Mouse (Mus musculus) G1E (cell line): ENCODE measurements around the gene Igfbp3. TPM values are rescaled to one million over a fixed set of nuclear protein-coding genes. Genes with fewer than 3 reads are reported as not detected.
"Not testable (repeated sequence)": the region's sequence is repeated elsewhere in the genome, so short reads cannot be mapped to it uniquely, and the experiment has no call there.

Experiments used
- ATAC-seq: 2 replicates; pipeline ENCODE4 v1.8.0; 2016; ENCODE audit warnings: mild to moderate bottlenecking; ENCODE audit not compliant: insufficient number of reproducible peaks, poor library complexity, low FRiP score, severe bottlenecking; ENCODE audit errors: extremely low read depth
- DNase-seq: peaks from one replicate; pipeline ENCODE4 v3.0.0; 2012; ENCODE audit warnings: low spot score
- H3K27me3 ChIP-seq: 2 replicates; pipeline ENCODE4 v1.6.1; 2012; ENCODE audit warnings: mild to moderate bottlenecking, low read length, inconsistent platforms; ENCODE audit not compliant: insufficient read depth
- H3K36me3 ChIP-seq: replicated peaks from 2 replicates; pipeline ENCODE3; 2012; ENCODE audit warnings: mild to moderate bottlenecking, inconsistent platforms
- H3K4me1 ChIP-seq: 2 replicates; pipeline ENCODE4 v1.6.1; 2012; ENCODE audit warnings: low read depth, low read length, inconsistent platforms, mixed read lengths; ENCODE audit not compliant: insufficient read depth
- H3K4me3 ChIP-seq: 2 replicates; pipeline ENCODE4 v1.5.1; 2012; ENCODE audit warnings: low read depth, mild to moderate bottlenecking, inconsistent platforms, low read length, moderate library complexity, mixed read lengths
- H3K9me3 ChIP-seq: replicated peaks from 2 replicates; pipeline ENCODE4 v1.6.1; 2012; ENCODE audit warnings: inconsistent platforms
- CTCF ChIP-seq: IDR thresholded peaks from 2 replicates; pipeline ENCODE4 v1.5.1; 2012; ENCODE audit warnings: low read depth, low read length, inconsistent platforms, mixed read lengths
- GATA1 ChIP-seq: IDR thresholded peaks from 2 replicates; pipeline ENCODE4 v1.6.1; 2012; ENCODE audit warnings: borderline replicate concordance, low read length, inconsistent platforms, mixed read lengths
- GATA2 ChIP-seq: IDR thresholded peaks from 2 replicates; pipeline ENCODE4 v1.6.1; 2012; ENCODE audit warnings: low read depth, low read length, inconsistent platforms, borderline replicate concordance
- POLR2AphosphoS5 ChIP-seq: IDR thresholded peaks from 2 replicates; pipeline ENCODE4 v1.6.1; 2012; ENCODE audit warnings: low read depth, low read length, inconsistent platforms; ENCODE audit not compliant: insufficient replicate concordance
- TAL1 ChIP-seq: conservative IDR thresholded peaks from 2 replicates; pipeline ENCODE4 v1.6.1; 2012; ENCODE audit warnings: low read depth, low read length, inconsistent platforms, mixed read lengths
- polyA plus RNA-seq: library from polyadenylated mRNA; stranded (reverse); fragments of >175 nt; gene quantifications from 2 replicates; pipeline ENCODE4 v1.2.3, GENCODE M21; 2012
- total RNA-seq, 2 experiments: library from RNA; stranded (forward) in 1 of 2; stranded (reverse) in 1 of 2; fragments of 200-1000 nt in 1 of 2; fragments of >200 nt in 1 of 2; fragmentation: Nextera tagmentation in 1 of 2; gene quantifications; 2 replicates each; pipeline ENCODE4 v1.2.3; 2014 to 2017

Igfbp3 gene
- total and polyA plus RNA-seq, 3 experiments, result 0.16 TPM; not detected in 2

GRCm38 (mm10) chr11:7228107-7228506 lies 14.4 kb upstream of the Igfbp3 start:
- TF ChIP-seq TAL1 (no peak), GATA1 (no peak), POLR2AphosphoS5 (no peak), GATA2 (no peak), CTCF (no peak)
- no peak for ATAC-seq
- DNase-seq, result no peak
- Histone ChIP-seq H3K4me1 (no peaks in the 10 kb centered on the region), H3K27me3 (no peaks in the 10 kb centered on the region), H3K4me3 (no peak overlapping the region), H3K9me3 (peaks cover 6% of the 10 kb centered on the region; the same call in 1 of the 2 replicates), H3K36me3 (no peaks in the 10 kb centered on the region)

- Histone ChIP-seq H3K4me1 (no peaks in the 10 kb centered on the region), H3K4me3 (no peak overlapping the region), H3K36me3 (no peaks in the 10 kb centered on the region), H3K9me3 (peaks cover 4% of the 10 kb centered on the region; the same call in 1 of the 2 replicates), H3K27me3 (no peaks in the 10 kb centered on the region)
- no peak for ATAC-seq
- no peak for DNase-seq
- TF ChIP-seq POLR2AphosphoS5, result no peak
- no peak for TF ChIP-seq CTCF
- no peak for TF ChIP-seq GATA2
- no peak for TF ChIP-seq TAL1
- no peak for TF ChIP-seq GATA1
Measured at GRCm38 (mm10) chr11:7226810-7227550, 13.3 kb upstream of the Igfbp3 start.

- Histone ChIP-seq H3K4me3 (no peak overlapping the region), H3K4me1 (no peaks in the 10 kb centered on the region), H3K9me3 (0 out of 2 replicates have a peak, but pooled peaks cover 3% of the 10 kb centered on the region), H3K27me3 (no peaks in the 10 kb centered on the region), H3K36me3 (no peaks in the 10 kb centered on the region)
- ATAC-seq (no peak), DNase-seq (no peak)
- no peak for TF ChIP-seq POLR2AphosphoS5
- no peak for TF ChIP-seq CTCF
- TF ChIP-seq TAL1, result no peak
- no peak for TF ChIP-seq GATA1
- TF ChIP-seq GATA2, result no peak
Measured at GRCm38 (mm10) chr11:7226200-7226599, 12.5 kb upstream of the Igfbp3 start.

- H3K4me3 ChIP-seq, H3K9me3 ChIP-seq, H3K4me1 ChIP-seq, H3K36me3 ChIP-seq, DNase-seq, ATAC-seq, H3K27me3 ChIP-seq: not testable (repeated sequence)
Measured at GRCm38 (mm10) chr11:7221826-7222225, 8.1 kb upstream of the Igfbp3 start.

GRCm38 (mm10) chr11:7215703-7216102 lies 2.0 kb upstream of the Igfbp3 start:
- DNase-seq (no peak), ATAC-seq (no peak)
- TF ChIP-seq CTCF (peak; percentile 11; the same call in 1 of the 2 replicates), TAL1 (no peak), GATA1 (no peak)
- H3K4me1 ChIP-seq, result no peaks in the 10 kb centered on the region
- no peaks in the 10 kb centered on the region for H3K27me3 ChIP-seq
- no peaks in the 10 kb centered on the region for H3K36me3 ChIP-seq
- peaks cover 17% of the 10 kb centered on the region for H3K9me3 ChIP-seq
- H3K4me3 ChIP-seq, result no peak overlapping the region

- Histone ChIP-seq H3K9me3 (peaks cover 17% of the 10 kb centered on the region), H3K4me3 (no peak overlapping the region), H3K36me3 (no peaks in the 10 kb centered on the region), H3K27me3 (no peaks in the 10 kb centered on the region), H3K4me1 (no peaks in the 10 kb centered on the region)
- TF ChIP-seq GATA1 (no peak), TAL1 (no peak), GATA2 (no peak), POLR2AphosphoS5 (no peak), CTCF (no peak)
- no peak for DNase-seq
- no peak for ATAC-seq
Measured at GRCm38 (mm10) chr11:7214761-7215160, 1.0 kb upstream of the Igfbp3 start.
